Mouse (Mus musculus) adrenal gland, postnatal 4 days (tissue): ENCODE results near the gene Lpp. TPM values are rescaled to one million over a fixed set of nuclear protein-coding genes. Genes with fewer than 3 reads are reported as not detected.
"Not testable (repeated sequence)": the region's sequence is repeated elsewhere in the genome, so short reads cannot be mapped to it uniquely, and the experiment has no call there.

Source experiments
- DNase-seq, 2 experiments: peaks; one replicate each; pipeline ENCODE4 v3.0.0; 2021 to 2022; ENCODE audit warnings: low spot score in 2 of 2, mixed read lengths in 2 of 2
- total RNA-seq, 2 experiments: library from RNA; stranded (reverse); gene quantifications; 2 replicates each; pipeline ENCODE4 v1.2.3; 2021

Lpp gene
- total RNA-seq, 2 experiments from 2014 or later: 70.2 to 80.0 TPM

GRCm38 (mm10) chr16:24960901-24961806 lies 567.8 kb downstream of the Lpp start:
- no peak for DNase-seq

GRCm38 (mm10) chr16:24964311-24964710 lies 571.0 kb downstream of the Lpp start:
- DNase-seq: no peak

GRCm38 (mm10) chr16:24965091-24965490 lies 571.8 kb downstream of the Lpp start:
- DNase-seq: no peak

GRCm38 (mm10) chr16:24966460-24966859 lies 573.2 kb downstream of the Lpp start:
- no peak for DNase-seq

GRCm38 (mm10) chr16:24973009-24973631 lies 579.8 kb downstream of the Lpp start:
- no peak for DNase-seq

- no peak for DNase-seq
These were observed 584.5 kb downstream of the Lpp start for GRCm38 (mm10) chr16:24977771-24978170.

- no peak for DNase-seq
These were observed 584.9 kb downstream of the Lpp start for GRCm38 (mm10) chr16:24978226-24978625.

- no peak for DNase-seq
These were observed 586.1 kb downstream of the Lpp start for GRCm38 (mm10) chr16:24979391-24979790.

- no peak for DNase-seq
These were observed 589.5 kb downstream of the Lpp start for GRCm38 (mm10) chr16:24982828-24983227.

- no peak for DNase-seq
These were observed 597.0 kb downstream of the Lpp start for GRCm38 (mm10) chr16:24990331-24990730.

GRCm38 (mm10) chr16:24991059-24991541 lies 597.8 kb downstream of the Lpp start:
- DNase-seq: no peak

- no peak for DNase-seq
These were observed 598.7 kb downstream of the Lpp start for GRCm38 (mm10) chr16:24991995-24992394.

- DNase-seq: no peak
These were observed 599.2 kb downstream of the Lpp start for GRCm38 (mm10) chr16:24992494-24992893.

- DNase-seq: no peak
These were observed 617.9 kb downstream of the Lpp start for GRCm38 (mm10) chr16:25010980-25011877.

- no peak for DNase-seq
These were observed 619.6 kb downstream of the Lpp start for GRCm38 (mm10) chr16:25012938-25013337.

- DNase-seq: no peak
These were observed 623.0 kb downstream of the Lpp start for GRCm38 (mm10) chr16:25016261-25016836.

GRCm38 (mm10) chr16:25017046-25017445 lies 623.7 kb downstream of the Lpp start:
- no peak for DNase-seq

GRCm38 (mm10) chr16:25021743-25022359 lies 628.5 kb downstream of the Lpp start:
- not testable (repeated sequence) for DNase-seq

GRCm38 (mm10) chr16:25024591-25024990 lies 631.3 kb downstream of the Lpp start:
- no peak for DNase-seq

- no peak for DNase-seq
These were observed 632.9 kb downstream of the Lpp start for GRCm38 (mm10) chr16:25026191-25026590.
